Mouse (Mus musculus): ENCODE measurements around the gene Brip1.

DNA sequence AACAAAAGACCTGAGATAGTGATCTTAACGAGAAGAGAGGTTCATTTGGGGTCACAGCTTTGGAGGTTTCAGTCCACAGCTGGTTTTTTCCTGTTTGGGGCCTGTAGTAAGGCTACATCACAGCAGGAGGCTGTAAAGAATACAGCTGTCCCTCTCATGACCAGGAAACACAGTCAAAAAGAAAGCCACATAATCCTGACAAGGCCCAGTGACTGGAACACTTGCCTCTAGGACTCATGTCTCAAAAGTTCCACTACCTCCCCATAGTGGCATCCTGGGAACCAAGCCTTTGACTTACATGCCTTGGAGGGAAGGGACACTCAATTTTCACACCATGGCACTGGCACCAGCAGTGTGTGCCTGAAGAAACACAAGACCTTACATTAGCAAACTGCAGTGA, 181.0 kb downstream of the Brip1 start:
- TF ChIP-seq CTCF (IDR thresholded peaks at IDR 0.05; ENCODE audit: low read depth) (no peak), EP300 (IDR thresholded peaks at IDR 0.05; ENCODE audit: low read depth) (no peak)

Data from heart, postnatal 0 days (tissue).